Mouse (Mus musculus) erythroblast, embryonic 14.5 days (primary cell): ENCODE data around the gene Rnf213. TPM values are rescaled to one million over a fixed set of nuclear protein-coding genes. Genes with fewer than 3 reads are reported as not detected.

Experiments used
- H3K27me3 ChIP-seq: 2 replicates; pipeline ENCODE4 v1.6.1; 2012; ENCODE audit warnings: inconsistent platforms; ENCODE audit not compliant: control insufficient read depth
- H3K36me3 ChIP-seq: 2 replicates; pipeline ENCODE4 v1.6.1; 2012; ENCODE audit warnings: mild to moderate bottlenecking, inconsistent platforms; ENCODE audit not compliant: control insufficient read depth
- H3K4me1 ChIP-seq: 2 replicates; pipeline ENCODE4 v1.6.1; 2012; ENCODE audit warnings: inconsistent platforms; ENCODE audit not compliant: control insufficient read depth
- H3K4me3 ChIP-seq: replicated peaks from 2 replicates; pipeline ENCODE3; 2012; ENCODE audit warnings: moderate library complexity, mild to moderate bottlenecking, inconsistent platforms
- H3K9me3 ChIP-seq: 2 replicates; pipeline ENCODE4 v1.6.1; 2012; ENCODE audit warnings: low read length, inconsistent platforms, mixed read lengths; ENCODE audit not compliant: control insufficient read depth
- GATA1 ChIP-seq: IDR thresholded peaks from 2 replicates; pipeline ENCODE4 v1.6.1; 2012; ENCODE audit warnings: low read length, inconsistent platforms, mixed read lengths
- TAL1 ChIP-seq: IDR thresholded peaks from 3 replicates; pipeline ENCODE4 v1.6.1; 2012; ENCODE audit warnings: low read length, inconsistent platforms, mixed read lengths
- polyA plus RNA-seq: library from polyadenylated mRNA; stranded (reverse); fragments of >175 nt; gene quantifications from 2 replicates; pipeline ENCODE4 v1.2.3, GENCODE M21; 2012

Rnf213 gene
- polyA plus RNA-seq, 1 experiment = 0.01 TPM

- Histone ChIP-seq H3K4me3 (no peak overlapping the region), H3K27me3 (no peaks in the 10 kb centered on the region), H3K9me3 (no peaks in the 10 kb centered on the region), H3K4me1 (peaks cover 71% of the 10 kb centered on the region), H3K36me3 (peaks cover 47% of the 10 kb centered on the region)
- TF ChIP-seq GATA1 (no peak), TAL1 (no peak)
Measured at GRCm38 (mm10) chr11:119431516-119431915, 38.6 kb downstream of the Rnf213 start.

GRCm38 (mm10) chr11:119432706-119433105 lies 39.8 kb downstream of the Rnf213 start:
- no peak overlapping the region for H3K4me3 ChIP-seq
- TF ChIP-seq GATA1 = no peak
- peaks cover 50% of the 10 kb centered on the region for H3K36me3 ChIP-seq
- H3K9me3 ChIP-seq = no peaks in the 10 kb centered on the region
- peaks cover 66% of the 10 kb centered on the region for H3K4me1 ChIP-seq
- H3K27me3 ChIP-seq = no peaks in the 10 kb centered on the region

GRCm38 (mm10) chr11:119434316-119434715 lies 41.4 kb downstream of the Rnf213 start:
- Histone ChIP-seq H3K4me1 (peaks cover 52% of the 10 kb centered on the region), H3K36me3 (peaks cover 48% of the 10 kb centered on the region), H3K27me3 (no peaks in the 10 kb centered on the region), H3K9me3 (no peaks in the 10 kb centered on the region), H3K4me3 (no peak overlapping the region)
- no peak for TF ChIP-seq TAL1
- TF ChIP-seq GATA1 = no peak

- no peaks in the 10 kb centered on the region for H3K9me3 ChIP-seq
- no peak overlapping the region for H3K4me3 ChIP-seq
- H3K27me3 ChIP-seq = no peaks in the 10 kb centered on the region
- TF ChIP-seq TAL1 (no peak), GATA1 (no peak)
- peaks cover 39% of the 10 kb centered on the region for H3K4me1 ChIP-seq
- peaks cover 50% of the 10 kb centered on the region for H3K36me3 ChIP-seq
Measured at GRCm38 (mm10) chr11:119435880-119436872, 43.3 kb downstream of the Rnf213 start.

GRCm38 (mm10) chr11:119438776-119439175 lies 45.9 kb downstream of the Rnf213 start:
- peaks cover 53% of the 10 kb centered on the region for H3K36me3 ChIP-seq
- TF ChIP-seq GATA1 = no peak
- no peak for TF ChIP-seq TAL1

GRCm38 (mm10) chr11:119442199-119442598 lies 49.3 kb downstream of the Rnf213 start:
- Histone ChIP-seq H3K27me3 (no peaks in the 10 kb centered on the region), H3K36me3 (peaks cover 26% of the 10 kb centered on the region), H3K4me1 (no peaks in the 10 kb centered on the region), H3K4me3 (no peak overlapping the region), H3K9me3 (no peaks in the 10 kb centered on the region)
- TF ChIP-seq GATA1 (no peak), TAL1 (no peak)

More at GRCm38 (mm10) chr11:119438776-119439175, 45.9 kb downstream of the Rnf213 start:
- Histone ChIP-seq H3K27me3 (no peaks in the 10 kb centered on the region), H3K4me1 (peaks cover 15% of the 10 kb centered on the region), H3K9me3 (no peaks in the 10 kb centered on the region), H3K4me3 (no peak overlapping the region)

- no peaks in the 10 kb centered on the region for H3K4me1 ChIP-seq
- H3K9me3 ChIP-seq = no peaks in the 10 kb centered on the region
- peaks cover 23% of the 10 kb centered on the region for H3K36me3 ChIP-seq
- TF ChIP-seq GATA1 (no peak), TAL1 (no peak)
- H3K4me3 ChIP-seq = no peak overlapping the region
- no peaks in the 10 kb centered on the region for H3K27me3 ChIP-seq
Measured at GRCm38 (mm10) chr11:119443442-119443841, 50.5 kb downstream of the Rnf213 start.

GRCm38 (mm10) chr11:119456097-119456496 lies 63.2 kb downstream of the Rnf213 start:
- no peak overlapping the region for H3K4me3 ChIP-seq
- TF ChIP-seq GATA1 (no peak), TAL1 (no peak)
- no peaks in the 10 kb centered on the region for H3K9me3 ChIP-seq
- H3K36me3 ChIP-seq = peaks cover 31% of the 10 kb centered on the region
- H3K27me3 ChIP-seq = no peaks in the 10 kb centered on the region
- no peaks in the 10 kb centered on the region for H3K4me1 ChIP-seq

GRCm38 (mm10) chr11:119477876-119478275 lies 85.0 kb downstream of the Rnf213 start:
- no peaks in the 10 kb centered on the region for H3K27me3 ChIP-seq
- no peaks in the 10 kb centered on the region for H3K4me1 ChIP-seq
- H3K4me3 ChIP-seq = no peak overlapping the region
- H3K36me3 ChIP-seq = peaks cover 35% of the 10 kb centered on the region
- no peak for TF ChIP-seq TAL1
- TF ChIP-seq GATA1 = no peak
- H3K9me3 ChIP-seq = no peaks in the 10 kb centered on the region
